Mouse (Mus musculus): Measurements from ENCODE around the gene Dync1h1. TPM values are rescaled to one million over a fixed set of nuclear protein-coding genes. Genes with fewer than 3 reads are reported as not detected.

Dync1h1 gene
- polyA plus RNA-seq, 1 experiment from 2014 or later: 82.4 TPM

GRCm38 (mm10) chr12:110716004-110716403 lies 114.8 kb downstream of the Dync1h1 start:
- ATAC-seq (ENCODE audit: low FRiP score): no peak

More at GRCm38 (mm10) chr12:110716004-110716403, 114.8 kb downstream of the Dync1h1 start:
- H3K36me3 ChIP-seq: no peaks in the 10 kb centered on the region
- H3K4me3 ChIP-seq: no peak overlapping the region
- WGBS: 39% methylated on average over 5 of the region's 5 CpGs
- 0 out of 2 replicates have a peak, but pooled peaks cover 3% of the 10 kb centered on the region for H3K9me3 ChIP-seq
- no peaks in the 10 kb centered on the region for H3K4me1 ChIP-seq (replicated peaks)
- H3K9ac ChIP-seq: no peak overlapping the region
- peaks cover 3% of the 10 kb centered on the region; the same call in 1 of the 2 replicates for H3K27me3 ChIP-seq
- no peak overlapping the region for H3K27ac ChIP-seq
- no peak overlapping the region for H3K4me2 ChIP-seq

Small RNA genes within 50 kb of the gene (microRNA-seq; reads per million reads assigned to microRNA genes)
- not detected for gene Gm27299

Other genes with a start within 250 kb of the Dync1h1 start
- gene Ppp2r5c, start 154.3 kb upstream of the Dync1h1 start, polyA plus RNA-seq (2015; fragmentation: Nextera tagmentation; extraction: Ambion mirVana): 142 and 144 TPM in 2 replicates
- 0.35 and 0.40 TPM in 2 replicates for gene 1700001K19Rik, start 81.2 kb downstream of the Dync1h1 start, polyA plus RNA-seq (2015; fragmentation: Nextera tagmentation; extraction: Ambion mirVana)
- gene Hsp90aa1, start 101.3 kb downstream of the Dync1h1 start, polyA plus RNA-seq (2015; fragmentation: Nextera tagmentation; extraction: Ambion mirVana): 1,449 and 1,487 TPM in 2 replicates
- 26.0 and 26.3 TPM in 2 replicates for gene Wdr20, start 136.5 kb downstream of the Dync1h1 start, polyA plus RNA-seq (2015; fragmentation: Nextera tagmentation; extraction: Ambion mirVana)
- 12.5 and 13.4 TPM in 2 replicates for gene Mok, start 239.5 kb downstream of the Dync1h1 start, polyA plus RNA-seq (2015; fragmentation: Nextera tagmentation; extraction: Ambion mirVana)
- gene Zfp839, start 248.8 kb downstream of the Dync1h1 start, polyA plus RNA-seq (2015; fragmentation: Nextera tagmentation; extraction: Ambion mirVana): 4.0 and 4.6 TPM in 2 replicates

Data from hindbrain, embryonic 13.5 days (tissue).